Mouse (Mus musculus) ES-E14 (cell line): Measurements from ENCODE around the gene BC030867. TPM values are rescaled to one million over a fixed set of nuclear protein-coding genes. Genes with fewer than 3 reads are reported as not detected.

Experiments used
- DNase-seq: peaks from one replicate; pipeline ENCODE4 v3.0.0-alpha.2; 2013; ENCODE audit warnings: low read depth, low spot score
- H3K27ac ChIP-seq: 2 replicates; pipeline ENCODE4 v1.5.1; 2012; ENCODE audit warnings: low read depth, mild to moderate bottlenecking, low read length, moderate library complexity, mixed read lengths; ENCODE audit not compliant: poor library complexity, insufficient read depth, severe bottlenecking
- H3K36me3 ChIP-seq: 2 replicates; pipeline ENCODE4 v1.6.1; 2012; ENCODE audit warnings: mild to moderate bottlenecking, low read length, moderate library complexity, mixed read lengths; ENCODE audit not compliant: control insufficient read depth, poor library complexity, insufficient read depth, severe bottlenecking
- H3K4me1 ChIP-seq, 2 experiments: fragments of 150-350 bp in 1 of 2; sonication (generic) in 1 of 2; 2 replicates each; pipeline ENCODE4 v1.6.1; 2012; ENCODE audit warnings: low read length in 2 of 2, mild to moderate bottlenecking in 1 of 2, mixed read lengths in 1 of 2; ENCODE audit not compliant: control insufficient read depth in 2 of 2, insufficient read depth in 2 of 2, poor library complexity in 1 of 2
- H3K4me3 ChIP-seq, 2 experiments: fragments of 150-350 bp in 1 of 2; sonication (generic) in 1 of 2; 2 replicates each; pipeline ENCODE4 v1.5.1; 2012; ENCODE audit warnings: low read length in 2 of 2, low read depth in 1 of 2, mild to moderate bottlenecking in 1 of 2, mixed read lengths in 1 of 2; ENCODE audit not compliant: insufficient read depth in 1 of 2, poor library complexity in 1 of 2, severe bottlenecking in 1 of 2
- H3K9ac ChIP-seq: 2 replicates; pipeline ENCODE4 v1.6.1; 2012; ENCODE audit warnings: low read depth, mild to moderate bottlenecking, low read length, mixed read lengths; ENCODE audit not compliant: poor library complexity, insufficient read depth, severe bottlenecking
- H3K9me3 ChIP-seq: fragments of 150-350 bp; sonication (generic); 2 replicates; pipeline ENCODE4 v1.6.1; 2012; ENCODE audit warnings: low read depth, mild to moderate bottlenecking, low read length; ENCODE audit not compliant: control insufficient read depth, insufficient read depth
- CHD2 ChIP-seq: IDR thresholded peaks from 2 replicates; pipeline ENCODE4 v1.6.1; 2014; ENCODE audit warnings: mild to moderate bottlenecking, low read depth, low read length, inconsistent platforms
- HCFC1 ChIP-seq: IDR thresholded peaks from 2 replicates; pipeline ENCODE4 v1.6.1; 2012; ENCODE audit warnings: low read length, inconsistent platforms, borderline replicate concordance; ENCODE audit not compliant: insufficient read depth
- MAFK ChIP-seq: IDR thresholded peaks from 2 replicates; pipeline ENCODE4 v1.6.1; 2014; ENCODE audit warnings: mild to moderate bottlenecking, low read depth, low read length, inconsistent platforms; ENCODE audit not compliant: insufficient read depth
- ZC3H11A ChIP-seq: IDR thresholded peaks from 2 replicates; pipeline ENCODE4 v1.6.1; 2012; ENCODE audit warnings: low read depth, mild to moderate bottlenecking, inconsistent platforms, low read length, borderline replicate concordance
- ZNF384 ChIP-seq: IDR thresholded peaks from 2 replicates; pipeline ENCODE4 v1.6.1; 2012; ENCODE audit warnings: low read depth, low read length, inconsistent platforms
- in situ Hi-C, 2 experiments: fragments of 600-800 bp; cut with MboI; formaldehyde crosslinking; loops; one replicate each; pipeline ENCODE4 v1.15.1; 2025; ENCODE audit warnings: low sequenced_read_pairs in 2 of 2, inconsistent platforms in 1 of 2; ENCODE audit not compliant: unreplicated experiment in 2 of 2
- total RNA-seq: library from RNA; depleted of rRNA; stranded (reverse); fragments of 300-350 nt; gene quantifications from 2 replicates; pipeline ENCODE4 v1.2.3, GENCODE M21; 2012

Gene BC030867
- total RNA-seq, 1 experiment = 17.3 TPM

GRCm38 (mm10) chr11:102291051-102291535 lies 42.4 kb downstream of the BC030867 start:
- no peak for TF ChIP-seq ZNF384
- TF ChIP-seq CHD2 = no peak
- TF ChIP-seq MAFK = no peak
- TF ChIP-seq HCFC1 = no peak
- TF ChIP-seq ZC3H11A = no peak

GRCm38 (mm10) chr11:102293971-102294370 lies 45.3 kb downstream of the BC030867 start:
- Histone ChIP-seq H3K9me3 (no peaks in the 10 kb centered on the region), H3K4me3 (no peak overlapping the region), H3K36me3 (peaks cover 41% of the 10 kb centered on the region), H3K4me1 (peaks cover 8 to 21% of the 10 kb centered on the region in 2 experiments; a peak in 3 of 4 replicates), H3K9ac (no peak overlapping the region), H3K27ac (no peak overlapping the region; the same call in 1 of the 2 replicates)
- TF ChIP-seq CHD2 = no peak
- no peak for TF ChIP-seq MAFK
- no peak for TF ChIP-seq HCFC1
- no peak for TF ChIP-seq ZC3H11A
- no peak for TF ChIP-seq ZNF384
- in situ Hi-C loops = loop anchor here in 1 of 2 experiments (5.0 kb wide), 1 partner anchor 118 kb away; no protein-coding TSS in a partner anchor
- no peak for DNase-seq

More at GRCm38 (mm10) chr11:102291051-102291535, 42.4 kb downstream of the BC030867 start:
- Histone ChIP-seq H3K36me3 (peaks cover 52% of the 10 kb centered on the region), H3K27ac (no peak overlapping the region), H3K9me3 (no peaks in the 10 kb centered on the region), H3K4me3 (no peak overlapping the region), H3K4me1 (peaks cover 5 to 20% of the 10 kb centered on the region in 2 experiments; a peak in 1 of 4 replicates), H3K9ac (no peak overlapping the region)
- in situ Hi-C loops = loop anchor here in 1 of 2 experiments (5.0 kb wide), 1 partner anchor 121 kb away; no protein-coding TSS in a partner anchor
- DNase-seq = no peak

GRCm38 (mm10) chr11:102294416-102294815 lies 45.7 kb downstream of the BC030867 start:
- in situ Hi-C loops = loop anchor here in 1 of 2 experiments (5.0 kb wide), 1 partner anchor 118 kb away; no protein-coding TSS in a partner anchor
- peaks cover 41% of the 10 kb centered on the region for H3K36me3 ChIP-seq

GRCm38 (mm10) chr11:102294887-102295597 lies 46.4 kb downstream of the BC030867 start:
- in situ Hi-C loops = loop anchor here in 1 of 2 experiments (5.0 kb wide), 1 partner anchor 117 kb away; no protein-coding TSS in a partner anchor
- H3K27ac ChIP-seq = peak overlapping the region; percentile 92
- no peak for TF ChIP-seq ZC3H11A
- no peak for TF ChIP-seq MAFK
- no peak for TF ChIP-seq CHD2
- TF ChIP-seq HCFC1 = no peak
- TF ChIP-seq ZNF384 = no peak
- H3K4me1 ChIP-seq = peaks cover 8 to 20% of the 10 kb centered on the region in 2 experiments; a peak in 3 of 4 replicates
- H3K9me3 ChIP-seq = no peaks in the 10 kb centered on the region
- no peak for DNase-seq
- peaks cover 41% of the 10 kb centered on the region for H3K36me3 ChIP-seq
- H3K4me3 ChIP-seq = peak overlapping the region; percentile 83 to 94
- peak overlapping the region; percentile 92 for H3K9ac ChIP-seq

More at GRCm38 (mm10) chr11:102294416-102294815, 45.7 kb downstream of the BC030867 start:
- peak overlapping the region in 1 of 2 experiments; percentile 94; a peak in 1 of 4 replicates for H3K4me3 ChIP-seq
- H3K27ac ChIP-seq = no peak overlapping the region
- H3K9me3 ChIP-seq = no peaks in the 10 kb centered on the region
- H3K4me1 ChIP-seq = peaks cover 8 to 21% of the 10 kb centered on the region in 2 experiments; a peak in 3 of 4 replicates
- peak overlapping the region; percentile 92; the same call in 1 of the 2 replicates for H3K9ac ChIP-seq
- no peak for TF ChIP-seq HCFC1
- DNase-seq = no peak
